Mouse (Mus musculus) kidney, adult 2 months (tissue): ENCODE measurements around the gene Epb41. TPM values are rescaled to one million over a fixed set of nuclear protein-coding genes. Genes with fewer than 3 reads are reported as not detected.

ENCODE experiments used
- DNase-seq: peaks from one replicate; pipeline ENCODE4 v3.0.0; 2021
- H3K27ac ChIP-seq: fragments of 200-500 bp; 2 replicates; pipeline ENCODE4 v1.5.1; 2012; ENCODE audit warnings: low read depth, low read length, control low read depth, inconsistent platforms; ENCODE audit not compliant: insufficient read depth
- H3K27me3 ChIP-seq: fragments of 200-500 bp; replicated peaks from 2 replicates; pipeline ENCODE4 v1.6.1; 2012; ENCODE audit warnings: mild to moderate bottlenecking, moderate library complexity, low read length, inconsistent platforms; ENCODE audit not compliant: control insufficient read depth, insufficient read depth
- H3K36me3 ChIP-seq: fragments of 200-500 bp; 2 replicates; pipeline ENCODE4 v1.6.1; 2012; ENCODE audit warnings: mild to moderate bottlenecking, moderate library complexity, low read length, inconsistent platforms; ENCODE audit not compliant: control insufficient read depth, insufficient read depth
- H3K4me1 ChIP-seq: fragments of 200-500 bp; 2 replicates; pipeline ENCODE4 v1.6.1; 2011; ENCODE audit warnings: low read length; ENCODE audit not compliant: control insufficient read depth, insufficient read depth
- H3K4me3 ChIP-seq: fragments of 200-500 bp; 2 replicates; pipeline ENCODE4 v1.5.1; 2011; ENCODE audit warnings: mild to moderate bottlenecking, low read depth, low read length, control low read depth; ENCODE audit not compliant: insufficient read depth
- CTCF ChIP-seq: fragments of 200-500 bp; conservative IDR thresholded peaks from 2 replicates; pipeline ENCODE4 v1.5.1; 2011; ENCODE audit warnings: low read depth, mild to moderate bottlenecking, control low read depth, low read length, moderate library complexity, mixed read lengths; ENCODE audit not compliant: insufficient read depth, insufficient read length
- POLR2A ChIP-seq: fragments of 200-500 bp; IDR thresholded peaks from one replicate; pipeline ENCODE4 v1.6.1; 2011; ENCODE audit warnings: low read depth, low read length, control low read depth
- WGBS: fragments of 180-500 bp; shearing (Covaris S2); methylation state at CpG from one replicate; pipeline ENCODE4 v1.1.7; 2018; 5-methylcytosine and 5-hydroxymethylcytosine counted together
- polyA plus RNA-seq: library from polyadenylated mRNA; depleted of rRNA; stranded (reverse); fragments of >200 nt; gene quantifications from 2 replicates; pipeline ENCODE4 v1.2.3, GENCODE M21; 2012

The Epb41 gene
- polyA plus RNA-seq, 1 experiment = 73.8 TPM

- TF ChIP-seq POLR2A (no peak), CTCF (no peak)
- Histone ChIP-seq H3K27me3 (no peaks in the 10 kb centered on the region), H3K4me1 (peaks cover 18% of the 10 kb centered on the region), H3K4me3 (no peak overlapping the region), H3K36me3 (no peaks in the 10 kb centered on the region), H3K27ac (peak overlapping the region; percentile 15)
- 30% methylated on average over 9 of the region's 9 CpGs for WGBS
- DNase-seq = no peak
These were observed 161.0 kb downstream of the Epb41 start for GRCm38 (mm10) chr4:131914046-131914643.

GRCm38 (mm10) chr4:131913526-131913925 lies 161.6 kb downstream of the Epb41 start:
- no peaks in the 10 kb centered on the region for H3K36me3 ChIP-seq
- TF ChIP-seq CTCF = no peak
- TF ChIP-seq POLR2A = no peak
- DNase-seq = peak; percentile 50
- peaks cover 15% of the 10 kb centered on the region for H3K4me1 ChIP-seq
- H3K27ac ChIP-seq = peak overlapping the region; percentile 34; the same call in 1 of the 2 replicates
- WGBS = 52% methylated on average over 10 of the region's 10 CpGs
- no peak overlapping the region for H3K4me3 ChIP-seq
- no peaks in the 10 kb centered on the region for H3K27me3 ChIP-seq

- H3K36me3 ChIP-seq = no peaks in the 10 kb centered on the region
- no peak for TF ChIP-seq CTCF
- no peak for TF ChIP-seq POLR2A
- H3K27ac ChIP-seq = no peak overlapping the region
- WGBS = 48% methylated on average over 5 of the region's 5 CpGs
- no peak for DNase-seq
- peaks cover 15% of the 10 kb centered on the region for H3K4me1 ChIP-seq
- no peak overlapping the region for H3K4me3 ChIP-seq
- no peaks in the 10 kb centered on the region for H3K27me3 ChIP-seq
These were observed 163.6 kb downstream of the Epb41 start for GRCm38 (mm10) chr4:131911521-131911920.

- Histone ChIP-seq H3K4me1 (peaks cover 15% of the 10 kb centered on the region), H3K27me3 (no peaks in the 10 kb centered on the region)
These were observed 164.7 kb downstream of the Epb41 start for GRCm38 (mm10) chr4:131910237-131910994.

GRCm38 (mm10) chr4:131907912-131908311 lies 167.2 kb downstream of the Epb41 start:
- Histone ChIP-seq H3K36me3 (no peaks in the 10 kb centered on the region), H3K27ac (no peak overlapping the region), H3K4me3 (no peak overlapping the region), H3K27me3 (no peaks in the 10 kb centered on the region), H3K4me1 (peaks cover 9% of the 10 kb centered on the region)
- DNase-seq = no peak
- WGBS = 94% methylated on average over 3 of the region's 3 CpGs
- TF ChIP-seq CTCF = peak; percentile 50
- TF ChIP-seq POLR2A = no peak

More at GRCm38 (mm10) chr4:131910237-131910994, 164.7 kb downstream of the Epb41 start:
- peak overlapping the region; percentile 4; the same call in 1 of the 2 replicates for H3K4me3 ChIP-seq
- TF ChIP-seq POLR2A = no peak
- TF ChIP-seq CTCF = no peak
- peak; percentile 58 for DNase-seq
- WGBS = 15% methylated on average over 20 of the region's 21 CpGs
- H3K36me3 ChIP-seq = no peaks in the 10 kb centered on the region
- H3K27ac ChIP-seq = peak overlapping the region; percentile 18

GRCm38 (mm10) chr4:131906423-131906822 lies 168.7 kb downstream of the Epb41 start:
- no peaks in the 10 kb centered on the region for H3K27me3 ChIP-seq
- H3K27ac ChIP-seq = no peak overlapping the region; the same call in 1 of the 2 replicates
- H3K4me3 ChIP-seq = no peak overlapping the region
- peaks cover 9% of the 10 kb centered on the region for H3K4me1 ChIP-seq
- H3K36me3 ChIP-seq = no peaks in the 10 kb centered on the region
- WGBS = 28% methylated on average over 6 of the region's 6 CpGs
- DNase-seq = peak; percentile 56
- TF ChIP-seq CTCF (no peak), POLR2A (no peak)

GRCm38 (mm10) chr4:131904478-131904877 lies 170.6 kb downstream of the Epb41 start:
- TF ChIP-seq CTCF (peak; percentile 80), POLR2A (no peak)
- H3K36me3 ChIP-seq = peaks cover 6% of the 10 kb centered on the region
- WGBS = 56% methylated on average over 8 of the region's 8 CpGs
- no peak overlapping the region for H3K27ac ChIP-seq
- H3K4me1 ChIP-seq = peaks cover 4% of the 10 kb centered on the region; the same call in 1 of the 2 replicates
- no peaks in the 10 kb centered on the region for H3K27me3 ChIP-seq
- DNase-seq = peak; percentile 70
- no peak overlapping the region for H3K4me3 ChIP-seq
